Mouse (Mus musculus) intestine, embryonic 15.5 days (tissue): Measurements from ENCODE around the gene Cd160. TPM values are rescaled to one million over a fixed set of nuclear protein-coding genes. Genes with fewer than 3 reads are reported as not detected.

Experiments used
- ATAC-seq: fragments of 200-750 bp; cut with Nextera tagmentation; 2 replicates; pipeline ENCODE4 v1.8.0; 2017; ENCODE audit warnings: moderate TSS enrichment, moderate library complexity
- H3K27ac ChIP-seq: fragments of 300-500 bp; sonication (generic); 2 replicates; pipeline ENCODE4 v1.5.1; 2015; ENCODE audit warnings: mild to moderate bottlenecking, inconsistent platforms
- H3K27me3 ChIP-seq: fragments of 300-500 bp; sonication (generic); replicated peaks from 2 replicates; pipeline ENCODE4 v1.6.1; 2015; ENCODE audit warnings: inconsistent platforms
- H3K36me3 ChIP-seq: fragments of 300-500 bp; sonication (generic); 2 replicates; pipeline ENCODE4 v1.6.1; 2015; ENCODE audit warnings: inconsistent platforms
- H3K4me1 ChIP-seq: fragments of 300-500 bp; sonication (generic); replicated peaks from 2 replicates; pipeline ENCODE4 v1.6.1; 2015; ENCODE audit warnings: inconsistent platforms
- H3K4me2 ChIP-seq: fragments of 300-500 bp; sonication (generic); replicated peaks from 2 replicates; pipeline ENCODE4 v1.6.1; 2015; ENCODE audit warnings: mild to moderate bottlenecking, inconsistent platforms
- H3K4me3 ChIP-seq: fragments of 300-500 bp; sonication (generic); replicated peaks from 2 replicates; pipeline ENCODE4 v1.5.1; 2015; ENCODE audit warnings: inconsistent platforms
- H3K9ac ChIP-seq: fragments of 300-500 bp; sonication (generic); 2 replicates; pipeline ENCODE4 v1.6.1; 2015; ENCODE audit warnings: inconsistent platforms
- H3K9me3 ChIP-seq: fragments of 300-500 bp; sonication (generic); 2 replicates; pipeline ENCODE4 v1.6.1; 2016; ENCODE audit warnings: inconsistent platforms
- WGBS: fragments of 180-500 bp; shearing (Covaris S2); methylation state at CpG from one replicate; pipeline ENCODE4 v1.1.7; 2015; 5-methylcytosine and 5-hydroxymethylcytosine counted together
- polyA plus RNA-seq: library from polyadenylated mRNA; unstranded; fragments of >200 nt; fragmentation: Nextera tagmentation; extraction: Ambion mirVana; gene quantifications from 2 replicates; pipeline ENCODE4 v1.2.1, GENCODE M21; 2015

Gene Cd160
- polyA plus RNA-seq, 1 experiment from 2014 or later: 1.1 TPM

DNA sequence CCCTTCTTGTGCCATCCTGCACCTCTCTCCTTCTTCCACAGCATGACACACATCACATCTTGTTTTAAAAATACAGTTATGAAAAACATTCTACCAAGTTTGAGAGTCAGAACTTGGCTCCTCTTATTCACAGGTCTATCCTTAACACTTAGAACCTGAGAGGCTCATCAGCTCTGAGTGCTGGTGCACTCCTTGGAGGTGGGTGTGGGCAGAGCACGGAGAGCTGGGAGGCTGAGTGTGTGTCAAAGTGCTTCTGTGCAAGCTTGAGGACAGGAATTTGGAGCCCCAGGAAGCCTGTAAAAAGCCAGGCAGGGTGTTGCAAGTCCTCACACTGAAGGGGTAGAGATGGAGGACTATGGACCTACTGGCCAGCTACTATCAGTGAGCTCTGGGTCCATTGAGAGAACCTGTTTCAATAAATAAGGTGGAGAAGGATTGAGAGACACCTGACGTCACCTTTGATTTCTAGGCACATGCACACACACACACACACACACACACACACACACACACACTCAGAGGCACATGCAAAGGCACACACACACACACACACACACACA is 20.1 kb upstream of the Cd160 start:
- H3K4me3 ChIP-seq: no peak overlapping the region
- H3K27me3 ChIP-seq: no peaks in the 10 kb centered on the region
- no peak overlapping the region for H3K27ac ChIP-seq
- H3K4me2 ChIP-seq: no peak overlapping the region
- ATAC-seq: peak; percentile 43; the same call in 1 of the 2 replicates
- no peaks in the 10 kb centered on the region; the same call in 1 of the 2 replicates for H3K4me1 ChIP-seq
- H3K9me3 ChIP-seq: no peaks in the 10 kb centered on the region
- 84% methylated on average over 2 of the region's 2 CpGs for WGBS
- H3K9ac ChIP-seq: no peak overlapping the region
- H3K36me3 ChIP-seq: no peaks in the 10 kb centered on the region

DNA sequence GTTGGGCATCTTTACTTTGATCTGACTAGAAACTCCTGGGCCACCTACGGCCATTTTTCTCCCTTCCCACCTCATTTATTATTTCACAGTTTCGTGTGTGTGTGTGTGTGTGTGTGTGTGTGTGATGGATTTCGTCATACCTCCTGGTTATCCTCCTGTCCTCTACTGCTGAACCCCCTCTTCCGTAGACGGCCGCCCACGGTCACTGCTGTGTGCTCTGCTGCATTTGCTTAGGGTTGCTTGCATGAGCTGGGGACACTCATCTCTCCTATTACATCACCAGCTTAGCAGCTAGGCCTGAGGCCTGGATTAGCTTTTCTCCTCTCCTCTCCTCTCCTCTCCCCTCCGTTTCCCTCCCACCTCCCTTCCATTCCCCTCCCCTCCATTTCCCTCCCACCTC is 19.3 kb upstream of the Cd160 start:
- H3K9ac ChIP-seq: no peak overlapping the region
- ATAC-seq: no peak
- no peaks in the 10 kb centered on the region for H3K27me3 ChIP-seq
- no peaks in the 10 kb centered on the region for H3K9me3 ChIP-seq
- no peak overlapping the region for H3K4me2 ChIP-seq
- no peak overlapping the region for H3K4me3 ChIP-seq
- no peak overlapping the region for H3K27ac ChIP-seq
- WGBS: 92% methylated on average over 7 of the region's 8 CpGs
- no peaks in the 10 kb centered on the region for H3K36me3 ChIP-seq
- no peaks in the 10 kb centered on the region; the same call in 1 of the 2 replicates for H3K4me1 ChIP-seq

DNA sequence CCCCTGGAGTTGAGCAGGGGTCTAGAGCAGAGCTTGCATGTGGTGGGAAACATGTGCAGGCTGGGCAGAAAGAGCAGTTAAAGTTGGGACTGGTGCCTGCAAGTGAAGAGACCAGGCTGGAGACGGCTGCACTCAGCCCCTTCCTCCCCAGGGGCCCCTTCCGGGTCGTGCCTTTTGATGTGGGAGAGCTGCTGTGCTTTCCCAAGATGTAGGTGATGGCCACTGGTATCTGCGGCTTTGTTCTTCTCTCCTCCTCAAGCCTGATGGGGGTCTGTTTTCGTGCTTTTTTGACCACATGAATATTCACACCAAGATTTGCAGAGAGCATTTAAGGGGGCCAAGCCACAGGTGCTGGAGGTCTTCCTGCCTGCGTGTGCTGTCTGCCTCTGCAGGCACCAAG is 18.5 kb upstream of the Cd160 start:
- ATAC-seq: no peak
- Histone ChIP-seq H3K4me3 (no peak overlapping the region), H3K4me1 (no peaks in the 10 kb centered on the region; the same call in 1 of the 2 replicates), H3K36me3 (no peaks in the 10 kb centered on the region), H3K27me3 (no peaks in the 10 kb centered on the region), H3K9me3 (no peaks in the 10 kb centered on the region), H3K4me2 (no peak overlapping the region), H3K9ac (no peak overlapping the region), H3K27ac (no peak overlapping the region)
- WGBS: 20% methylated on average over 6 of the region's 6 CpGs

DNA sequence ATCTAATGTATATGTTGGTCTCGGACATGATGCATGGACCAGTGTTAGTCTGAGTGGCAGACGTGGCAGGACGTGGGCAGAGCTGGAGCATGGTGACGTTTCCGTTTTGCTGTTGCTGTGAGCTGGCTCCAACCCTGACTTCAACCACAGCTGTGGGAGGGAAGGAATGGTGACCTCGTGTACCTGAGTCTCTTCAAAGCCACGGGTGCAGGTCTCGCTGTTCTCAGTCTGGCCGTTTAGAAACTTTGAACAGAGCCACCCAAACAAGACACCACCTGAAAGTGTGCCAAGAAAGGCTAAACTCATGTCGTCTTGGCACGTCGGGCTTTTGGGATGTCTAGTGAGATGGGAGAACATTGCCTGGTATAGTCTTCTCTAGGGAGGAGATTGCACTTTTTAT is 17.8 kb upstream of the Cd160 start:
- Histone ChIP-seq H3K9ac (no peak overlapping the region), H3K4me3 (no peak overlapping the region), H3K27ac (no peak overlapping the region), H3K4me1 (no peaks in the 10 kb centered on the region; the same call in 1 of the 2 replicates), H3K9me3 (no peaks in the 10 kb centered on the region), H3K4me2 (no peak overlapping the region), H3K27me3 (no peaks in the 10 kb centered on the region), H3K36me3 (no peaks in the 10 kb centered on the region)
- 89% methylated on average over 12 of the region's 12 CpGs for WGBS
- no peak for ATAC-seq

DNA sequence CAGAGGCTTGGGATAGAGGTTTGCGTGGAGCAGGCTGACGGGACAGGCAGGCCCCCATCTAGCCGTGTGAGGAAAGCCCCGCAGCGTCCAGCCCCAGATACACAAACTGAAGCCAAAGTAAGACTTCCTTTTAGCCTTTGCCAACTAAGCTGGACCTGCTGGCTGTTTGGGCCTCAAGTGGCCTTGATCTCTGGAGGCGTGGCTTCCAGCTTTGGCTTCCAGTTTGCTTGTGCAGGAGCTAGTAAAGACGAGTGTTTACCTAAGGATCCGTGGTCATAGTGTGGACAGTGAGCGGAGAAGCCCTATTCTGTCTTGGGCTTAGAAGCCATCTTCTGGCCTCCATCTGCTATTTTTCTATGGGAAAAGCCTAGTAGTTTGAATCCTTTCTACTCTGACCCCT is 16.7 kb upstream of the Cd160 start:
- Histone ChIP-seq H3K4me3 (no peak overlapping the region), H3K9ac (no peak overlapping the region), H3K27me3 (no peaks in the 10 kb centered on the region), H3K36me3 (no peaks in the 10 kb centered on the region), H3K4me2 (no peak overlapping the region), H3K9me3 (no peaks in the 10 kb centered on the region), H3K27ac (no peak overlapping the region), H3K4me1 (no peaks in the 10 kb centered on the region; the same call in 1 of the 2 replicates)
- ATAC-seq: no peak
- WGBS: 64% methylated on average over 9 of the region's 9 CpGs

DNA sequence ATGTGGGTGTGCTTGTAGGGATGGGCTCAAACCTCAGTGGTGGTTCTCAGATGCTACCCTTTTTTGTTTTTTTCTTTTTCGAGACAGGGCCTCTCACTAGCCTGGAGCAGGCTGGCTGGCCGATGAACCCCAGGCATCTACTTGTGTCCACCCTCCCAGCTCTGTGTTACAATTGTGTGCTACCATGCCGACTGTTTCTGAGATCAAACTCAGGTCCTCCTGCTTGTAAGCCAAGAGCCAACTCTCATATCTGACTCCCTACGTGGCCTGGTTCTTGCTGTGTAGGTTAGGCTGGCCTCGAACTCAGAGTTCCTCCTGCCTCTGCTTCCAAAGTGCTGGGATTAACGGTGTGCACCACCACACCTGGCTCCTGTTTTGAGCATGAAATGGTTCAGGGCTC is 16.0 kb upstream of the Cd160 start:
- Histone ChIP-seq H3K4me2 (no peak overlapping the region), H3K9ac (no peak overlapping the region), H3K4me3 (no peak overlapping the region), H3K36me3 (no peaks in the 10 kb centered on the region), H3K9me3 (no peaks in the 10 kb centered on the region), H3K27me3 (no peaks in the 10 kb centered on the region), H3K4me1 (no peaks in the 10 kb centered on the region; the same call in 1 of the 2 replicates), H3K27ac (no peak overlapping the region)
- 90% methylated on average over 6 of the region's 6 CpGs for WGBS
- ATAC-seq: no peak

DNA sequence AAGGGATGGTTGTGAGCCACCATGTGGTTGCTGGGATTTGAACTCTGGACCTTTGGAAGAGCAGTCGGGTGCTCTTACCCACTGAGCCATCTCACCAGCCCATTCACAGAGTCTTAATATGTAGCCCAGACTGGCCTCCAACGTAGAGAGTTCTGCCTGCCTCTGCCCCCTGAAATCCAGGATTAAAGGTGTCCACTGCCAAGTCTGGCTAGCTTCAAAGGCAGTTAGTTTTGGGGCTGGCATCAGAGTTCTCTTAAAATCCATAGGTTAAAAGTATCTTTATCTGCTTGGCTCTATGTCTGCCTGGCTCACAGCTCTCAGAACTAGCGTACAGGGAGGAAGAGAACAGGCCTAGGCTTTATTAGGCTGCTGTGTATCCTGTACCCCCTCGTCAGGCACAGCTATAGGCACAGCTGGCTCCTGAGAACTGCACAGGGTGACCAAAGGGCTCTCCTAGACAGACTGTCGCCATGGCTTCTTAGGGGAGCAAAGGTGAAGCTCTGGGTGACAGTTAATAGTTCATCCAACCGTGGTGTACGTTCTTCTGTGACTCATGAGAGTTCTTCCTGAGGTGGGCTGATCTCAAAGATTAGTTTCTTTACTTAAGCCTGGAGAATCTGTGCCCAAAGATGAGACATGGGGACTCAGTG is 10.0 kb upstream of the Cd160 start:
- WGBS: 61% methylated on average over 7 of the region's 7 CpGs
- H3K27ac ChIP-seq: no peak overlapping the region
- no peaks in the 10 kb centered on the region for H3K36me3 ChIP-seq
- no peak overlapping the region for H3K4me2 ChIP-seq
- no peak overlapping the region for H3K4me3 ChIP-seq
- peak; percentile 87 for ATAC-seq
- H3K27me3 ChIP-seq: no peaks in the 10 kb centered on the region
- no peak overlapping the region for H3K9ac ChIP-seq
- no peaks in the 10 kb centered on the region for H3K9me3 ChIP-seq
- H3K4me1 ChIP-seq: no peaks in the 10 kb centered on the region

DNA sequence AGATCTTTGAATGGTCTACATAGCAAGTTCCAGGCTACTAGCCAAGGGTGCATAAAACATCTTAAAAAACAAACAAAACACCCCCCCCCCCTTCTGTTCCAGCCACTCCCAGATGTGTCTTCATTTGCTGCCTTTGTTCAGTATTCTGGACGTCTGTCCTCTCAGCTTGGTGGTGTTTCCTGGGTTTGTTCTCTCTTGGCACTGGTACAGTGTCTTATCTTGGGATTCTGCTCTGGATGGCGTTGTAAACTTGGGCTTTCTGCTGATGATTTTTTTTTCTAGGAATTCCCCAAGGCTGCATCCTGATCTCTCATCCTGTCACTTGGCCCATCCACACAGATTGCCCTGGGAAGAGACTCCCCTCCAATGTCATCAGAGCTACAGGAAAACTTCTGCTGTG is 7.3 kb upstream of the Cd160 start:
- no peak overlapping the region for H3K4me2 ChIP-seq
- ATAC-seq: no peak
- no peaks in the 10 kb centered on the region for H3K36me3 ChIP-seq
- H3K27me3 ChIP-seq: no peaks in the 10 kb centered on the region
- no peaks in the 10 kb centered on the region for H3K9me3 ChIP-seq
- no peak overlapping the region for H3K27ac ChIP-seq
- no peaks in the 10 kb centered on the region for H3K4me1 ChIP-seq
- no peak overlapping the region for H3K4me3 ChIP-seq
- H3K9ac ChIP-seq: no peak overlapping the region
- 47% methylated on average over 2 of the region's 2 CpGs for WGBS

DNA sequence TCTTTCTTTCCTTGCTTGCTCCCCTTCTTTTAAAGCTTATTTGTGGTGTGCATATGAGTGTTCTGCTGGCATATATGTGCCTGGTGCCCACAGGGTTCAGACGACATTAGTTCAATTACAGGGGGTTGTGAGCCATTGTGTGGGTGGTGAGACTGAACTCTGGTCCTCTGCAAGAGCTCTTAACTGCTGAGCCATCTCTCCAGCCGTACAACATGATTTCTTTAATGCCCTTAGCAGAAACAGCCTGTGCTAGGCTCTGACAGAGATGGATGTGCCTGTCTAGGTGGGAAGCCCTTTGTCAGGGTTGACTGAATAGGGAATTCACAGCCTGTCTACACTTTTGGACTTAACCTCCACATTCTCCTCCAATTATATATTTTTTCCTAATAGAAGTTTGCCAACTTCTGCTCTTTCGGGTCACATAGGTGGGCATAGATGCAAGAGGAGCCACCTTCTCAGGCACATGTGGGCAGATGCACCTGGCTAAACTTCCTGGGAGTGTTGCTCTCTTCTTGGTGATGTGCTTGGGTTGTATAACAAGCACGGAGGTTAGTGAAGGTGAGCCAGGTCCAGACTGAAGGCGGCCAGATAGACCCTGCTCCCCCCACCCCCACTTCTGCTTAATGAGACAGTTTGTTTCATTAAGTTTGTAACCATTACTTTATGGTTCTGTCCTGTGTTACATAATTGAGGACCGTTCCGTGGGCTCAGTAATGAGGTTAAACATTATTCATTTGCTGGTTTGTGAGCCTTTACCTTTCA is 5.6 kb upstream of the Cd160 start:
- WGBS: 66% methylated on average over 7 of the region's 7 CpGs
- no peak for ATAC-seq
- H3K4me1 ChIP-seq: no peaks in the 10 kb centered on the region
- no peak overlapping the region for H3K27ac ChIP-seq
- H3K27me3 ChIP-seq: no peaks in the 10 kb centered on the region
- no peak overlapping the region for H3K9ac ChIP-seq
- H3K4me2 ChIP-seq: no peak overlapping the region
- no peaks in the 10 kb centered on the region for H3K36me3 ChIP-seq
- no peaks in the 10 kb centered on the region for H3K9me3 ChIP-seq
- no peak overlapping the region for H3K4me3 ChIP-seq

DNA sequence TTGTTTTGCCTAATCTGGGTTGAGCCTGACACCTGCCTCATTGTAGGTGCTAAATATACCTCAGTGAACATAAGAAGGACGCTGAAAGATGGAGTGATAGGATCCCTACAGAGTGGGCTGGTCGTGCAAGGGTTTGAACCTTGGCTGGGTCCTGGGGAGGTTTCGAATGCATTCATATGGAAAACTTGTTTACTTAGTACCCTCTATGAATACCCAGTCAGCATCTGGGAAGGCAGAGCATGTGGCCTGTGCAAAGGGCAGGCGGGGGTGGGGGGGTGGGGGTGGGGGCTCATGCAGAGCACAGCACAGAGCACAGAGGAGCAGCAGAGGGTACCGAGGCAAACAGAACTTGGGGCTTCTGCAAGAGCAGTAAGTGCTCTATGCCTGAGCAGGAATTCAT is 3.8 kb upstream of the Cd160 start:
- no peak for ATAC-seq
- WGBS: 49% methylated on average over 5 of the region's 5 CpGs
- H3K4me3 ChIP-seq: no peak overlapping the region
- H3K27me3 ChIP-seq: no peaks in the 10 kb centered on the region
- 0 out of 2 replicates have a peak, but pooled peaks cover 6% of the 10 kb centered on the region for H3K4me1 ChIP-seq
- no peaks in the 10 kb centered on the region for H3K36me3 ChIP-seq
- no peak overlapping the region for H3K9ac ChIP-seq
- no peak overlapping the region for H3K4me2 ChIP-seq
- no peak overlapping the region for H3K27ac ChIP-seq
- H3K9me3 ChIP-seq: no peaks in the 10 kb centered on the region

DNA sequence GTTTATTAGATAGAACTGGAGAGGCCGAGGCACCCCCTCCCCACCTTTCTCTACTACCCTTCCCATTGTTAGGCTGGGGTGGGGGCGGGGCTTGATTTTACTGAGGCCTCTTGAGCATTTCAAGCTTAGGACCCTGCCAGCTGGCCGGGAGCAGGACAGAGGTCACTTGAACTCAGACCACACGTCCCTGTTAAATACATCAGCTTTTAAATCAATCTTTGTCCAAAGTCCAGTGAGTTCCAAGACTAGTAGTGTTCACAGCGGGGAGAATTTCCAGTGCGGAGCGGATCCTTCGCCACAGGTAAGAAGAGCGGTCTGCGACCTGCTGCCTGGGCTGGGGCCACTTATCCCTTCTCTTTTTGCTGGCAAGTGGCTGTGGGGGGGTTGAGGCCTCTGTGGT is 705 bp upstream of the Cd160 start:
- H3K27ac ChIP-seq: no peak overlapping the region
- H3K4me1 ChIP-seq: 0 out of 2 replicates have a peak, but pooled peaks cover 6% of the 10 kb centered on the region
- no peak overlapping the region for H3K4me3 ChIP-seq
- no peak overlapping the region for H3K9ac ChIP-seq
- peak; percentile 67 for ATAC-seq
- H3K4me2 ChIP-seq: 0 out of 2 replicates have a peak overlapping the region, but pooled peaks have one; percentile 7
- 70% methylated on average over 10 of the region's 10 CpGs for WGBS
- no peaks in the 10 kb centered on the region for H3K36me3 ChIP-seq
- H3K9me3 ChIP-seq: no peaks in the 10 kb centered on the region
- H3K27me3 ChIP-seq: no peaks in the 10 kb centered on the region

DNA sequence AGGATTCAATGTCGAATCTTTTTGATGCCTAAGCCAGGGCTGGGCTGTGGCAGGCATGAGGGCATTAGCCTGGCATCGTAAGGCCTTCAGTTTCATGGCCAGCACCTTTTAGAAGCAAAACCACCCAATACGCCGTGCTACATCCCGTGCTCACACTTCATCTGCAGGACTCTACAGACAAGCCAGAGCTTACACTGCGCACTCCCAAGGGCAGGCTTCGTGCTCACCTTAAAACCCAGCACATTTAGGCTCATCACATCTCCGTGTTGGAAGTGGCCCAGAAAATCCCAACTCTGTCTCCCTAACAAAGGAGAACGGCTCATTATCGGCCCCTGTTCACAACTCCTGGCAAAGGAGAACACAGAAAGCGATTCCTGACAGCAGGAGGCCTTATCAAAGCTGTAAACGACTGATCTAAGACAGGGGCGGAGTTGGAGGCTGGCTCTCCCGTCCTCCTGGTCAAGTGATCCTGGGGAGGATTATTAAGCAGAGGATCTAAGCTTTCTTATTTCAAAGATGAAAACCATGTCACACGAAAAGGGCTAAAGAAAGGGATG is 765 bp downstream of the Cd160 start:
- Histone ChIP-seq H3K4me1 (0 out of 2 replicates have a peak, but pooled peaks cover 6% of the 10 kb centered on the region), H3K27ac (no peak overlapping the region), H3K4me2 (peak overlapping the region; percentile 40), H3K4me3 (no peak overlapping the region), H3K9me3 (no peaks in the 10 kb centered on the region), H3K27me3 (no peaks in the 10 kb centered on the region), H3K9ac (no peak overlapping the region), H3K36me3 (no peaks in the 10 kb centered on the region)
- no peak; the same call in 1 of the 2 replicates for ATAC-seq
- 27% methylated on average over 15 of the region's 15 CpGs for WGBS
